Mouse (Mus musculus): ENCODE data around the gene Aspscr1. TPM values are rescaled to one million over a fixed set of nuclear protein-coding genes. Genes with fewer than 3 reads are reported as not detected.
A peak's percentile ranks its signal among the peaks of the same experiment; 100 is the strongest.

Gene Aspscr1
- polyA plus RNA-seq, 1 experiment from 2014 or later = 124 TPM

DNA sequence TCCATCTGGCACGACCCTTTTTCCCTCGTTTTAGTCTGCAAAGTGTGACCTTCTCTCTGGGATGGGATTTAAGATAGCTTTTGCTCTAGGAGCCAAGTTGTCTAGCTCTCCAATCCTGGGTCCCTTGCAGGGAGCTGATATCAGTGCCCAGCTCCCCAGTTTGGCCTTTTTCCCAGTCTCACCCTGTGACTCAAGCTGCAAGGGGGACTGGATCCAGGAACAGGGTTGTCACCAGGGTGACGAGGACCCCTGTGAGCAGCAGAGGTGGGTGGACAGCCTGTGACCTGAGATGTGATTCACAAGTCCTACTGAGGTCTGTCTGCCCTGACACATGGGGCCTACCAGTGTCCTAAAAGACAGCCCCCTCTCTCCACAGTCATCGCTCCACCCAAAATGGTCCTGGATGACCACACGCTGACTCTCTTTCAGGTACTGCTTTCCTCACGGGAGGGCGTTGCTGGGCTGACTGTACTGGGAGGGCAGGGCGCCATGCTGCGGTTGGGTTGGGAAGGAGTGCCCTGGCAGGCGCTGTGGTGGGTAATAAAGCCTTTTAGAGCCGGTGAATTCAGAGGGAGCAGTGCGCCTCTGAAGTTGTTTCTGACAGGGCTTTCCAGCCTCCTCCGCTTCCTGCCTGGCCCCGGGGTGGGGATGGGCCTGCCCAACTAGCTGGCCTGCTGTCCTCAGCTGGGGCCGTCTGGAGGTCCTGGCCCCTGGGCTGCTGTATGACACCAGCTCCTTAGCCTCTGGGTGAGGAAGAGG lies 31.1 kb downstream of the Aspscr1 start:
- H3K27ac ChIP-seq (ENCODE audit: low read depth, low read length) = peak overlapping the region; percentile 56; the same call in 1 of the 2 replicates
- peaks cover 44% of the 10 kb centered on the region for H3K4me1 ChIP-seq (ENCODE audit: control insufficient read depth, insufficient read depth, low read length)
- 32% methylated on average over 15 of the region's 15 CpGs for WGBS
- H3K9ac ChIP-seq (ENCODE audit: low read depth, low read length) = peak overlapping the region; percentile 34; the same call in 1 of the 2 replicates
- H3K9me3 ChIP-seq (ENCODE audit: control insufficient read depth, low read length) = no peaks in the 10 kb centered on the region
- no peak for ATAC-seq (ENCODE audit: low FRiP score, low TSS enrichment)
- peaks cover 20% of the 10 kb centered on the region for H3K36me3 ChIP-seq (ENCODE audit: control insufficient read depth, insufficient read depth, low read length)
- H3K4me2 ChIP-seq (replicated peaks; ENCODE audit: low read depth, low read length) = no peak overlapping the region
- H3K27me3 ChIP-seq (ENCODE audit: control insufficient read depth, insufficient read depth, low read length) = no peaks in the 10 kb centered on the region
- H3K4me3 ChIP-seq (ENCODE audit: low read length) = no peak overlapping the region

DNA sequence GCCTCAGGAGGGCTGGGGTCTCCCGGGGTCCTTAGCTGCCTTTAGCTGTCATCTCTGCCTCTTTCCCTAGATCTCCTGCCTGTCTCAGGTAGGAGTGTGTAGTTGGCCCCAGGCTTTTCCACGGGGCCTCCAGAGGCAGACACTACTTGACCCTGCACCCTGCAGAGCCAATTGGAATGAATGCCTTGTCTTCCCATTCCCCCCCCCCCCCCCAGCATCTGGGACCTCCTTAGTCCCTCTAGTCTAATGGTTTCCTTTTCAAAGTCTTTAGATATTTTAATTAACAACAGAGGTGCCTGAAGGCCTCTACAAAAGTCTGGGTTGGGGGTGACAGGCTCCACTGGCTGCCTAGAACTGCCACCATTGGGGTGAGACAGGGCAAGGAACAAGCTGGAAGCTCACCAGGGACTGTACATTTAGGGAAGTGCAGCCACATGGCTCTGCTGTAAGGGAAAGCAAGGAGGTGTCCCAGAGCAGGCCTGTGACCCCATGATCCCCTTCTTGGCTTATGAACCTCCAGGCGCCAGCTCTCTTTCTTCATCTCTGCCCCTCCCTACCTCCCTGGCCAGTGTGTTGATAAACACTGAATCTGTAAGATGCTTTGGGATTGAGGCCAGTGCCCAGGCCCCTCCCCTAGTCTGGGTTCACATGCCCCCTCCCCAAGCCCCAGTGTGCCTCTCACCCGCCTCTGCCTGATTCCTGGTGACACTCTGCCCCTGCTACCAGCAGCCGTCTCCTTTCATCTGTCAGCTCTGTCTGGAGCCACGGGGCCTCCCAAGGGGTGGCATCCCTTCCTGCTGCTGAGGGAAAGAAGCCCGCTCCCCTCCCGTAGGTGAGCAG lies 31.9 kb downstream of the Aspscr1 start:
- peaks cover 21% of the 10 kb centered on the region for H3K36me3 ChIP-seq (ENCODE audit: control insufficient read depth, insufficient read depth, low read length)
- peaks cover 44% of the 10 kb centered on the region for H3K4me1 ChIP-seq (ENCODE audit: control insufficient read depth, insufficient read depth, low read length)
- peak overlapping the region; percentile 34; the same call in 1 of the 2 replicates for H3K9ac ChIP-seq (ENCODE audit: low read depth, low read length)
- peak; percentile 71 for ATAC-seq (ENCODE audit: low FRiP score, low TSS enrichment)
- H3K9me3 ChIP-seq (ENCODE audit: control insufficient read depth, low read length) = no peaks in the 10 kb centered on the region
- H3K4me2 ChIP-seq (replicated peaks; ENCODE audit: low read depth, low read length) = no peak overlapping the region
- no peak overlapping the region for H3K4me3 ChIP-seq (ENCODE audit: low read length)
- 18% methylated on average over 8 of the region's 8 CpGs for WGBS
- no peaks in the 10 kb centered on the region for H3K27me3 ChIP-seq (ENCODE audit: control insufficient read depth, insufficient read depth, low read length)
- H3K27ac ChIP-seq (ENCODE audit: low read depth, low read length) = peak overlapping the region; percentile 65; the same call in 1 of the 2 replicates

DNA sequence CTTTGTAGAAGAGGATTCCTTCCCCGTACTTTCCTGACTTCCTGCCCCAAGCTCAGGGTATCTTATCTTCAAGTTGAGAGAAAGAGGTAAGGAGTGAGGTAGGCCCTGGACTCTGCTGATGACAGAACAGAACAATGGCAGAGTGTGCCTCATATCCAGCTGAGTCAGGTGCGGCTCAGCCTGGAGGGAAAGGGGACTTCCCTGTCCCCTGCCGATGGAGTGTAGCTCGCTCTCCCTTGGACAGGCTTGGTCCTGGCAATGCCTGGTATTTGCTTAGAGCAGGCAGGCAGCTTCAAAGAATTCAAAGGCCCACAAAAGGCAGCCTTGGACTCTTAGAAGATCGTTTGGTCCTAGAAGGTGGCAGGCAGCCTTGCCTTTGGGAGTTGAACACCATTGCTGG lies 33.3 kb downstream of the Aspscr1 start:
- 60% methylated on average over 5 of the region's 5 CpGs for WGBS
- H3K4me2 ChIP-seq (replicated peaks; ENCODE audit: low read depth, low read length) = no peak overlapping the region
- peaks cover 49% of the 10 kb centered on the region for H3K4me1 ChIP-seq (ENCODE audit: control insufficient read depth, insufficient read depth, low read length)

DNA sequence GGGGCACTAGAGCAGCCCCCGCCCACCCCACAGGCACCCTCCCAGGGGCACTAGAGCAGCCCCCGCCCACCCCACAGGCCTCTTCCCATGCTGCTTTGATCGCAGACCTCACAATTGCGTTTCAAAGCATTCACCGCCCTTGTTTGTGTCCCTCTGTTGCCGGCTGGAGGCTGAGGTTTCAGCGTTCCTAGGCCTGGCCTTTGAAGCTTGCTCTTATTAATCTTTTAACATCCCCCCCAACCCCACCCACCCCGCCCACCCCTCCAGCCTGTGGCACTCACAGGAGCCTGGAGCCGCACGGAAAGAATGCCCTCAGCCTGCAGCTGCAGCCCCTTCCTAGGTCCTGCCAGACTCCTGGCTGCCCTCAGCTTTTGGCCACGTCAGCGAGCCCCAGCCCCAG lies 34.5 kb downstream of the Aspscr1 start:
- ATAC-seq (ENCODE audit: low FRiP score, low TSS enrichment) = no peak; the same call in 1 of the 2 replicates
- peak overlapping the region; percentile 71 for H3K27ac ChIP-seq (ENCODE audit: low read depth, low read length)
- H3K9ac ChIP-seq (ENCODE audit: low read depth, low read length) = 0 out of 2 replicates have a peak overlapping the region, but pooled peaks have one; percentile 28
- peaks cover 49% of the 10 kb centered on the region for H3K4me1 ChIP-seq (ENCODE audit: control insufficient read depth, insufficient read depth, low read length)
- H3K4me3 ChIP-seq (ENCODE audit: low read length) = no peak overlapping the region
- H3K36me3 ChIP-seq (ENCODE audit: control insufficient read depth, insufficient read depth, low read length) = peaks cover 22% of the 10 kb centered on the region
- H3K27me3 ChIP-seq (ENCODE audit: control insufficient read depth, insufficient read depth, low read length) = no peaks in the 10 kb centered on the region
- no peak overlapping the region for H3K4me2 ChIP-seq (replicated peaks; ENCODE audit: low read depth, low read length)
- 3% methylated on average over 12 of the region's 12 CpGs for WGBS
- no peaks in the 10 kb centered on the region for H3K9me3 ChIP-seq (ENCODE audit: control insufficient read depth, low read length)

More for the DNA sequence above, 33.3 kb downstream of the Aspscr1 start:
- no peak for ATAC-seq (ENCODE audit: low FRiP score, low TSS enrichment)
- Histone ChIP-seq H3K9ac (ENCODE audit: low read depth, low read length) (peak overlapping the region; percentile 28; the same call in 1 of the 2 replicates), H3K27me3 (ENCODE audit: control insufficient read depth, insufficient read depth, low read length) (no peaks in the 10 kb centered on the region), H3K36me3 (ENCODE audit: control insufficient read depth, insufficient read depth, low read length) (peaks cover 27% of the 10 kb centered on the region), H3K27ac (ENCODE audit: low read depth, low read length) (peak overlapping the region; percentile 71; the same call in 1 of the 2 replicates), H3K4me3 (ENCODE audit: low read length) (no peak overlapping the region), H3K9me3 (ENCODE audit: control insufficient read depth, low read length) (no peaks in the 10 kb centered on the region)

DNA sequence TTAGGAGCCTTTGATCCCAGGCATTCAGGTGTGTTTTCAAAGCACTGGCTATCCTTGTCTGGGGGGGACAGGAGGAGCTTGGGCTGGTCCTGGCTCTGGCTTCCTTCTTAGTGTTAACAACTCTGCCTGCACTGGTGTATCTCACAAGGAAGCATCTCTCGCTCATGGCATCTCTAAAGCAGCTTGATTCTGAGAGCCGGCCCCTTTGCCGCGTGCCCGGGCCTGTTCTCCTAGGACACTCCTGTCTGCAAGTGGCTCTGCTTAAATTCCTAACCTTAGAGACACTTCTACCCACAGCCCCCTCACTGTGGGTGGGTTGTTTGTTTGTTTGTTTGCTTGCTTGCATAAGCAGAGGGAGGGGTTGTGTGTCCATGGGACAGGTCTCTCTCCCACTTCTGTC lies 35.2 kb downstream of the Aspscr1 start:
- peak overlapping the region; percentile 55 for H3K27ac ChIP-seq (ENCODE audit: low read depth, low read length)
- H3K9ac ChIP-seq (ENCODE audit: low read depth, low read length) = no peak overlapping the region
- H3K27me3 ChIP-seq (ENCODE audit: control insufficient read depth, insufficient read depth, low read length) = no peaks in the 10 kb centered on the region
- peaks cover 55% of the 10 kb centered on the region for H3K4me1 ChIP-seq (ENCODE audit: control insufficient read depth, insufficient read depth, low read length)
- WGBS = 24% methylated on average over 5 of the region's 5 CpGs
- no peak overlapping the region for H3K4me2 ChIP-seq (replicated peaks; ENCODE audit: low read depth, low read length)
- H3K9me3 ChIP-seq (ENCODE audit: control insufficient read depth, low read length) = no peaks in the 10 kb centered on the region
- H3K4me3 ChIP-seq (ENCODE audit: low read length) = no peak overlapping the region
- peaks cover 18% of the 10 kb centered on the region for H3K36me3 ChIP-seq (ENCODE audit: control insufficient read depth, insufficient read depth, low read length)
- ATAC-seq (ENCODE audit: low FRiP score, low TSS enrichment) = no peak

DNA sequence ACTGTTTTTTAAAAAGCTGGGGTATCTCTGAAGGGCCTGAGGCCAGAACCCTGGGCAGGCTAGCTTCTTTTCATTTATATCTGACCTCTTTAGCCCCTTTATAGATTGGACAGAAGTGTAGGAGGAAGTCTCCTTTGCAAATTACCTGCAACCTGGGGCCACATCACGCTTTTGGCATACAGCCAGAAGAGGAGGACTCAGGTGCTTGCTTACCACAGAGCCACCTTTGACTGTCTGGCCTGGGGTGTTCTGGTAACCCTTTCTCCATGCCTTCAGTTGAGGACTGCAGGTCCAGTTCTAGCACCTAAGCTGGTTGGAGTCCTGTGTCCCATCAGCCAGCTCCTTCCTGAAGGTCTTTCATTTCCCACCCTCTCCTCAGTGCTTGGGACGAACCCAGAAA lies 36.8 kb downstream of the Aspscr1 start:
- Histone ChIP-seq H3K36me3 (ENCODE audit: control insufficient read depth, insufficient read depth, low read length) (peaks cover 18% of the 10 kb centered on the region), H3K9me3 (ENCODE audit: control insufficient read depth, low read length) (no peaks in the 10 kb centered on the region), H3K9ac (ENCODE audit: low read depth, low read length) (no peak overlapping the region), H3K4me1 (ENCODE audit: control insufficient read depth, insufficient read depth, low read length) (peaks cover 48% of the 10 kb centered on the region), H3K4me3 (ENCODE audit: low read length) (no peak overlapping the region), H3K27me3 (ENCODE audit: control insufficient read depth, insufficient read depth, low read length) (no peaks in the 10 kb centered on the region), H3K27ac (ENCODE audit: low read depth, low read length) (peak overlapping the region; percentile 4; the same call in 1 of the 2 replicates), H3K4me2 (replicated peaks; ENCODE audit: low read depth, low read length) (no peak overlapping the region)
- ATAC-seq (ENCODE audit: low FRiP score, low TSS enrichment) = no peak
- WGBS = 65% methylated on average over 2 of the region's 2 CpGs

DNA sequence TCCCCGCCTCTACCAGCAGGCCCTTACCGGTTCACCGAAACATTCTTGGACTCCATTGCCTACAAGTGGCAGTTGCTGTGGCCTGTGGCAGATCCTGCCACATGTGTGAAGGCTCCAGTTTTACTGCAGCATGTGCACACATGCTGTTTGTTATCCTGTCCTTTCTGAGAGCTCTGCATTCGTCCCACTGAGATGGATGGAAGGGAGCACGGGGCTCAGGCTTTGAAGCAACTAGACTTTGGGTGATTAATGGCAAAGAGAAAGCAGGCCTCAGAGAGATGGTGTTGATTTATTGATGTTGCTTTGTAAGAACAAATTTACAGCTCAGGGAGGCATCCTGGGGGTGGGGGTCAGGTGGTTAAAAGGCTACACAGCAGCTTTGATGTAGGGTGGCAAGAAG lies 37.9 kb downstream of the Aspscr1 start:
- WGBS = 37% methylated on average over 5 of the region's 5 CpGs
- Histone ChIP-seq H3K4me1 (ENCODE audit: control insufficient read depth, insufficient read depth, low read length) (peaks cover 42% of the 10 kb centered on the region), H3K9me3 (ENCODE audit: control insufficient read depth, low read length) (no peaks in the 10 kb centered on the region), H3K4me2 (replicated peaks; ENCODE audit: low read depth, low read length) (no peak overlapping the region), H3K27me3 (ENCODE audit: control insufficient read depth, insufficient read depth, low read length) (no peaks in the 10 kb centered on the region), H3K9ac (ENCODE audit: low read depth, low read length) (peak overlapping the region; percentile 34; the same call in 1 of the 2 replicates), H3K36me3 (ENCODE audit: control insufficient read depth, insufficient read depth, low read length) (peaks cover 24% of the 10 kb centered on the region), H3K27ac (ENCODE audit: low read depth, low read length) (peak overlapping the region; percentile 24; the same call in 1 of the 2 replicates), H3K4me3 (ENCODE audit: low read length) (no peak overlapping the region)
- no peak for ATAC-seq (ENCODE audit: low FRiP score, low TSS enrichment)

DNA sequence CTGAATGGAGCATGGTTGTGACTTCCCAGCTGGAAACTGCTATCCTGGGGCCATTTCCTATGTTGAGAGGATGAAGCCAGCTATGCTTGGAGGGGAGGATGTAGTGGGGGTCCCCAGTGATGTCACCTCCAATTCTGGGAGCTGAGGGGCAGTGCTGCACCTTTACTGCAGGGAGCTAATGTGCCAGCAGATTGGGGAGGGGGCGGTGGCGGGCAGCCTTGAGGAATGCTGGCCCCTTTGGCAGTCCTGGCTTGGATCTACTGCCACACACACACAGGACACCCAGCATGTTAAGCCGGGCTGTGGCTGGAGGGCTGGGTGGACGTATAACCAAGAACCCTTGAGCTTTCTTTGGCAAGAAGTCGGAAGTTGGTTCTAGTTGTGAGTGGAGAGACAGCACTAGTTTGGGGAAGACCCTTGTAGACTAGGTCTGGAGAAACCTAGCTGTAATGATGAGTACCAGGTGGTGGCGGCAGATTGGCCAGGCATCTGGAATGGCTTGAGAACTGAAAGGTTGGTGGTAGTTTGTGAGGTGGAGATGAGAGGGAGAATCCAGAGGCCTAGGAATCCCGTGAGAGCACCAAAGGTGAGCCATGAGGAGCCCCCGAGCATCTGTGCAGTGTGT lies 39.3 kb downstream of the Aspscr1 start:
- Histone ChIP-seq H3K4me3 (ENCODE audit: low read length) (no peak overlapping the region; the same call in 1 of the 2 replicates), H3K27ac (ENCODE audit: low read depth, low read length) (no peak overlapping the region), H3K27me3 (ENCODE audit: control insufficient read depth, insufficient read depth, low read length) (no peaks in the 10 kb centered on the region), H3K4me2 (replicated peaks; ENCODE audit: low read depth, low read length) (no peak overlapping the region; the same call in 1 of the 2 replicates), H3K4me1 (ENCODE audit: control insufficient read depth, insufficient read depth, low read length) (peaks cover 28% of the 10 kb centered on the region), H3K9me3 (ENCODE audit: control insufficient read depth, low read length) (no peaks in the 10 kb centered on the region), H3K9ac (ENCODE audit: low read depth, low read length) (no peak overlapping the region), H3K36me3 (ENCODE audit: control insufficient read depth, insufficient read depth, low read length) (peaks cover 32% of the 10 kb centered on the region)
- ATAC-seq (ENCODE audit: low FRiP score, low TSS enrichment) = no peak
- WGBS = 64% methylated on average over 8 of the region's 8 CpGs
